Mouse (Mus musculus): ENCODE measurements at regions not wholly inside any gene's neighbourhood (a gene's known extent, or its start where the extent isn't known, plus 50 kb on each side); places are given as distances from the start of the nearest gene placed in this dataset.

DNA sequence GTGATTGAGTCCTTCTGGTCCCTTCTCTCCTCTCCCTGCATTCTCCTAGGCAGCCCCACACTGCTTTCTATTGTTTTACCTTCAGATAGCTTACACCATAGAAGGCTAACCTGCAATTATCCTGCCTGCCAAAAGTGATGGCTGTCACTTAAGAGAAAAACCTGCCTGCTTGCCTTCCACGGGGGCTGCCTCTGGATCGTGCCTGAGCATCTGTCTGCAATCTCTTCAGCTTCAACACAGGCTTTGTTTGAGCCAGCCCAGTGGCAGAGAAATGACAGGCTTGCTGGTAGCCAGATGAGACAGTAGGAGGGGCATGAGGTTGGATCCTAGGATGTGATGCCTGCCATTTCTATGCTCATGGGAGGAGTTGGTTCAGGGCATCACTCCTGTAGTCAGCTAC lies 345.2 kb upstream of the Tshz3 start:
- DNase-seq (ENCODE audit: extremely low spot score): no peak

- DNase-seq (ENCODE audit: extremely low spot score): peak; percentile 8
These were observed 347.3 kb upstream of the Tshz3 start for GRCm38 (mm10) chr7:36350616-36351015.

DNA sequence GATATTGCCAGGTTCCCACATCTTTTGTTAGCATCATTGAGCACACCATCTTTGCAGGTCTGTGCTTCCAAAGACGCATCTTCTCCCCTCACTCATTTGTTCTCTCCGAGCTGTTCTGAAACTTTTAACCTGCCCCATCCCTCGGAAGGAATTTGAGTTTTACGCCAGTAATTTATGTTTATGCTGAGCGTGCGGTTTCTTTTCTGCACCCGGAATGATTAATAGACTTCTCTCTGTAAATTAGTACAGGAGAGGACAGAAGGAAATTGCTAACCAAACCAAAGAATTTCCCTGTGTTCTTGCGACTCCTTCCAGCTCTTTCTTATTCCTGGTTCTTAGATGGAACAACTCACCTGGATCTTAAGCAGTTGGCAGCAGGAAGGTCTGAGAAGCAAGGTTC lies 349.7 kb upstream of the Tshz3 start:
- DNase-seq (ENCODE audit: extremely low spot score): no peak

DNA sequence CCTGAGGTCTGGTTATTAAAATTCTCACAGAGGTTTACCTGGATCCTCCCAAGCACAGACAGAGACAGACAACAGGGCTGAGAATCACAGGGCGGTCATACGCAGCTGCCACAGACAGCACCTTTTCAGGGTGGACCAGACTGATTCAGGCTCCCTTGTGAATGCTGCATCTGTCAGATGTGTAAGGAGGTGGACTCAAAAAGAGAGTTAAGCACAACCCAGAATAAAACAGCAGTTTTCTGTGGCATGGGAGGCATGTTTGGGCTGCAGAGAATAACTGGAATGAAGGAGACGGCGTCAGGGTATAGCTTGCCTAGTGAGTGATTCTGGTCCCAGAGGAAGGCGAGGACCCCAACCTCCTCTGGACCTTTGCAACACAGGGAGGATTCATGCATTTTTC lies 363.1 kb upstream of the Tshz3 start:
- DNase-seq (ENCODE audit: extremely low spot score): no peak

GRCm38 (mm10) chr7:36334091-36334490 lies 363.8 kb upstream of the Tshz3 start:
- DNase-seq (ENCODE audit: extremely low spot score): no peak

GRCm38 (mm10) chr7:36332633-36333032 lies 365.3 kb upstream of the Tshz3 start:
- no peak for DNase-seq (ENCODE audit: extremely low spot score)

DNA sequence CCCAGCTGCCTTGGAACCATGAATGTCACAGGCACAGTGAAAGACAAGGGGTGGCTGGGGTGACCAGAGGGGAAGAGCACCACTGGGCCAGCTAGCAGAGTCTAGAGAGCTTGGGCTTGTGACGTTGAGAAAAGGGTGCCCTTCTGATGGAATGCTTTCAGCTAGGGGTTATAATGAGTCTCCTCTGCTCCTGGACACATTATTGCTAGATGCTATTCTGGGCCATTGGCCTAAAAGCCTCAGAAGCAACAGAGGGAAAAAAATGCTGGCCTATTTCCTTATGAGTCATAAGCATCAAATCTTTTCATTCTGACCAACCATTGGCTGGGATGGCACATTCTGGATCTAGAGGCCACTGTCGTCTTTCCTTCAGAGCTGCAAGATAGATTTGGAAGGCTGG lies 369.8 kb upstream of the Tshz3 start:
- no peak for DNase-seq (ENCODE audit: extremely low spot score)

- no peak for DNase-seq (ENCODE audit: extremely low spot score)
These were observed 373.9 kb upstream of the Tshz3 start for GRCm38 (mm10) chr7:36324035-36324434.

DNA sequence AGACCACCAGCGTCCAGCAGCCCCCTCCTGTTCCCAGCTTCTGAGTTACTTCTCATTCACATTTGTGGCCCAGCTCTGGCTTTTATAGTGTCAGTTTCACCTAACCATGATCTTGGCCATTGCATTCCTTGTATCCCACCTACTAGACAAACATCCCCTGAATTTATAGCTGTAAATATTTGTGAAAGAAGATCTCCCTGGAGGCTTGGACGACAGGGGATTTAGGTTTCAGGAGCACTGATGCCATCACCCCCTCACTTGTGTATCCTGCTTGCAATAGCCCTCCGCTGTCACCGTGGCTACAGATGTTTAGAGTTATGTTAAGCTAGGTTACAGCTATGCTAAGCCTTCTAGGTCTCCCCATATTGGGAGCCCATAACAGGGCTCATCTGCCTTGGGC lies 375.7 kb upstream of the Tshz3 start:
- DNase-seq (ENCODE audit: extremely low spot score): no peak

DNA sequence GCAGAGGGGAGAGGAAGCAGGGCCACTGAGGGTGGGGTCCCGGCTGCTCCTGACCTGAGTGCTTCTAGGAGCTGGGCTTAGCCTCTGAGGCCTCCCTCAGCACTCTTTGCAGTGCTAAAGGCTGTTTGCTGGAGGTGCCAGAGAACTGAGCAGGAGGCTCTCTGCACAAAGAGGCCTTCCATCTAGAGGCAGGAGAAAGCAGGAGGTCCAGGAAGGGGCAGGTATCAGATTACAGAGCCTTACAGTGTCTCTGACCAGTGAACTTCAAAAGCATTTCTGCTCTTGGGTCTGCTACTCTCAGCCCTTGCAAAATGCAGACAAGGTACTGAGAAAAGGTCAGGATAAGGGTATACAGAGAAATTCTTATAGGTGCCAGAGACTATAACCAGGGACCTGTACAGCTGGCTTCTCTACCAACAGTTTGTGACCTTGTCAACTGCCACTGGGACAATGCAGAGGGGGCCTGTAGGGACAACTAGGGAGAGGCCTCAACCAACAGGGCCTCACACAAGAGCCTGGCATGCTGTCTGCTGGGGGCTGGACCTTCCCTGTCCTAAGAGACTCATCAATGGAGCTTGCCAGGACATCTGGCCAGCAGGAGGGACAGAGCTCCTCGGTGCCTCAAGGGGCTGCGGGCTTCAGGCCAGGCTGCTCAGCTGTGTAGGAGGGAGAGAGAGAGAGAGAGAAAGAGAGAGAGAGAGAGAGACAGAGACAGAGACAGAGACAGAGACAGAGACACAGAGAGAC lies 380.3 kb upstream of the Tshz3 start:
- DNase-seq (ENCODE audit: extremely low spot score): peak; percentile 39

- DNase-seq (ENCODE audit: extremely low spot score): no peak
These were observed 384.2 kb upstream of the Tshz3 start for GRCm38 (mm10) chr7:36313751-36314150.

DNA sequence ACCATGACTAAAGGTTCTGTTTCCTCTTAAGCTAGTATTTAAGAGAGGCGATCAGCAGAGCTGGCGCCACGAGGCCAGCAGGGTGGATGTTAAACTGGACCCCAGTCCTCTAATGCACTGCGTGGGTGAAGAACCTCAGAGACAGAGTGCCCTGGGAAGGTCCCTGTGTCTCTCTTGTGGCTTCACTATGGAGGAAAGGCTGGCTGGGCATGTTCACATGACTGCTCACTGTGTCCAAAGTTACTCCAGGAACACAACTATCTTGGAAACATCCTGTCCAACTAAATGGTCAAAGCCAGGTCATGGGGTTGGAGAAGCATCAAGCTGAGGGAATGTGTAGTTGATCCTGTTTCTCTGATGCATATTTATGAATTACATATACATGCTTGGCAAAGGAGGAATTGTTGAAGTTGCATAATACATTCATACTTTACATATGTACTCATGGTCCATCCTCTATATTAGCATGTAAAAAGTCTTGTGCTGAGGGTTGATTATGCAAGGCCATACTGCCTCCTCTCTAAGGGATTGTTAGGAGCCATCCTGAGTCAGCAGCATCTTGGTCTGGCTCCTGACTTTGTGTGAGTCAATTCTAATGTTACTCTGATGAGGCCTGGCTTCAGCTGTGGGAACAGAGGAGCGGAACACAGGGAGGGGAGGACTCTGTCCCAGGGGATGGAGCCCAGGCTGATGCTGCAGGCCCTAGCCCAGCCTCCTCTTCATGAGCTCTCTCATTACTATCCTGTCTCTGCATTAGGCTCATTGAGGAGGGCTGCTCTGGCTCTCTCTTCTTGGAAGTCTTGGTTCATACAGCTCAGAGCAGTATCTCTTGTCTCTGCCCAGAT lies 387.9 kb upstream of the Tshz3 start:
- no peak for DNase-seq (ENCODE audit: extremely low spot score)

DNA sequence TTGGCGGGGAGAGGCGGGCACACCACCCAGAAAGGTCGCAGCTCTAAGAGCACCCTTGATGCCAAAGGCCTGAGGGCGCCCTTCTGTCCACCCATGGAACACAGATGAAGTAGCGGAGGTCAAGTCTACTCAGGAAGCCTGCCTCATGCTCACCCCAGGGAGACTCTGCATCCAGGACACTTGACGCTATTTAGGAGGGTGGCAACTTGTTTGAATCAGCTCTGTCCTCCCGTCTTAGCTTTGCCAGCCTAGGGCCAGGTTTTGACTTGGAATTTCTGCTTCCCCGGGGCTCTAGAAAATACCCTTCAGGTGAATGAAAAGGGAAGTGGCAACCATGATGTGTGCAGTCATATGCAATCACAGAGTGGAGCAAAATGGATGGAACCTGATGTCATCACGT lies 389.2 kb upstream of the Tshz3 start:
- no peak for DNase-seq (ENCODE audit: extremely low spot score)

- no peak for DNase-seq (ENCODE audit: extremely low spot score)
These were observed 389.8 kb upstream of the Tshz3 start for GRCm38 (mm10) chr7:36308106-36308620.

- DNase-seq (ENCODE audit: extremely low spot score): no peak
These were observed 420.6 kb upstream of the Tshz3 start for GRCm38 (mm10) chr7:36277275-36277674.

DNA sequence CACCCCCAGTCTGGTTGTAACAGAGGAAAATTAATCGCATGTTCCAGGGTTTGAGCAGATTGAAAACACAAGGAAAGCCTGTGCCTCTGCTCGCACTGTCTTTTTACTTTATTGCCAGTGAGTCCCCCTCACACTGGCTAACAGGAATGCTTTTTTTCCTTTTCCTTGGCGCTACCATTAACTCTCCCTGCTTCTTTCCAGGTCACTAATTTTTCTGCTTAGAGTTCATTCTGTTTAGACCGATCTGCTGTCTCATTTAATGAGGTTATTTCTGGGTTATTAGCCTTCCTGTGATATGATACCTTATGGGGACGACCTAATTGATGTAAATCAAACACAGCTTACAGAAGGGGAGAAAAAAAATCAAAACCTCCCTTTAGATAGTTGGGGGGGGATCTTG lies 429.0 kb upstream of the Tshz3 start:
- DNase-seq (ENCODE audit: extremely low spot score): no peak

DNA sequence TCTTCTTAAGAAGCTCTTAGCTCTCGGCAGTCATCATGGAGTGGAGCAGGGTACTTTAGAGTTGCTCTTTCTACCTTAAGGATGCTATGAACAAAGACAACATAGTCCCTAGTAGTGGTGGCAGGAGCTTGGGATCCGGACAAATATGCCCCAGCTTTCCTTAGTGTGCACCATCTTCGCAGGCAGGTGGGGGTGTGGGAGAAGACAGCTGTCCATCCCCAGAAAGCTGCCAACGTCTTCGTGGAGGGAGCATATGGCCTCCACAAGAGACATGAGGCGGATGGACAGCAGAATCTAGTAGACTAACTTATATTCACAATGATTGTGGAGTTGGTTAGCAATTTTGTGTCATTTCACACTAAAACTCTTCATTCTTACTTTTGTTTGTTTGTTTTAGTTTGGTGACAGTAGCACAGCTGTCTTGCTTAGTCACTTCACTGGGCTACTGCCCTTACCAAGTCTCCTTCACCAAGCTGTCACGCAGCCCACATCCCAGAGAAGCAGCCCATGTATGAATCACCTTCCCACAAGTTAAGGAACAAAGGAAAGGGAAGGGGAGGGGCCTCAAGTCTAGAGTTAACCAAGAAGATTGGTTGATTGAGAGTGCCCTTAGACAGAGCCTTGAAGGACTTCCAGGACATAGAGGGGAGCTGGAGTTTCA lies 432.6 kb upstream of the Tshz3 start:
- no peak for DNase-seq (ENCODE audit: extremely low spot score)

- DNase-seq (ENCODE audit: extremely low spot score): no peak
These were observed 435.7 kb upstream of the Tshz3 start for GRCm38 (mm10) chr7:36262124-36262710.

GRCm38 (mm10) chr7:36257102-36257501 lies 440.8 kb upstream of the Tshz3 start:
- DNase-seq (ENCODE audit: extremely low spot score): no peak

DNA sequence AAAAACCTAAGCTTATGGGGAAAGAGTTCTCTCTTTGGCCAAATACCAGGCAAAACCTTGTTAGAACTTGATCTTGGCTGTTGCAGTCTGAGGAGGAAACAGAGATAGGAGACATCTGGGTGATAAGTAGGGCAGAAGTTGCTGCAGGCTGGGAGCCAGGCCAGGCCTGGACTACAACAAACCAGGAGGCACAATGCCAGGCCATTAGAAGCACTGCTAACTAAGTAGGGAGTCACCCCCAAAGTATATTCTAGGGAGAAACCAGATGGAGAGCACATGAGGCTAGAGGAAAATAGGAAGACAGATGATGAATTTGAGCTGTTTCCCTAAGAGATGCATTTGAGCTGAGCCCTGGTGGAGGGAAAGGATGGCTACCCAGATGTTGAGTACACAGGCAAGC lies 444.6 kb upstream of the Zfp507 start:
- no peak for DNase-seq (ENCODE audit: extremely low spot score)

DNA sequence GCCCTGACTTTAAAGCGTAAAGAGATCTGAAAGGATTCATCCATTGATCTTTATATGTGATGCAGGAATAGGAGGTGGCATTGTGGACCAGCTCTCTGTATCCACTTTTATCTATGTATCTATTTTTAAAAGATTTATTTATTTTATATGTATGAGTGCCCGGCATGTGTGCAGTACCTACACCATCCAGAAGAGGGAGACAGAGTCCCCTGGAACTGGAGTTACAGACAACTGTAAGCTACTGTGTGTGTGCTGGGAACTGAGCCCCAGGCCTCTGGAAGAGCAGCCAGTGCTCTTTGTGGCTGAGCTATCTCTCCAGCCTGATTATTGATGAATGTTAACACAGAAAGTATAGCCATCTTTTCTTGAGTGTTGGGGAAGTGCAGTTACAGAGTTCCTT lies 433.9 kb upstream of the Zfp507 start:
- no peak for DNase-seq (ENCODE audit: extremely low spot score)

- DNase-seq (ENCODE audit: extremely low spot score): no peak
These were observed 426.2 kb upstream of the Zfp507 start for GRCm38 (mm10) chr7:36229031-36229430.

Data from embryo, embryonic 9.5 days (tissue).